Mouse (Mus musculus): Measurements from ENCODE around the gene Aldh3a1.
"Not testable (repeated sequence)": the region's sequence is repeated elsewhere in the genome, so short reads cannot be mapped to it uniquely, and the experiment has no call there.

Gene Aldh3a1

DNA sequence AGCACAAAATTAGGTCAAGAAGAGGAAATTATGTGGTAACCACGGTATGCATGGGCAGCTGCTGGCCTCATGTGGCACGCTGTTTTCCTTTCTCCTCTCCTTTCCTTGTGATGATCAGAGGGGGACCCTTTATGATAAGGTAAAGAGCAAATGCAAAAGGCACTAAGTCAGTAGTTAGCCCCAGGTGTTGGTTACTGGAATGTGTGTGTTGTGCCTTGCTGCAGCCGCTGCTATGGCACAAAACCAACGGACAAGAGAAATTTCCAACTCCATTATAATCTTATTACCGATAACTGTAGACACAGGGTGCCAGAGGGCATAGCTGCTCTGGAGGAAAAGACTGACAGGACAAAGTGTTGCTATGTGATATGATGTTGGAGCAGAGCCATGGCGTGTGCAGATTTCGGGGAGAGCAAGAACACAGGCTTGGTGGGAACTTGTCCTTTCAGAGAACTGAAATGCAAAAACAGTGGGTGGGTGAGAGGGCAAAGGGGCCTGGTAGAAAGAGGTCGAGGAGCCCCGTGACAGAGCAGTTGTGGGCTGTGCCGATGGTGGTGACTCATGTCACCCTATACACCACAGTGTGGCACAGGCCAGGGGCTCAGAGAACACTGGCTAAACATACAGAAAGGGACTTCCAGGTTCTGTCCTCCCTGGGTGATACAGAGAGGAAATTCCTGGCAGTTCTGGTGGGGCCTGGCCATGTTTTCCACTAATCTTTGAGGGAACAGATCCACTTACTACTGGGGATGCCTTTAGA is at the start of gene Aldh3a1:
Aldh3a1 (plus strand) TSS at position 51 of the 760 bp plus-strand sequence.
- in situ Hi-C loops (cut with MboI, MseI): loop anchor here in 1 of 2 experiments (25.0 kb wide), 1 partner anchor 1845 kb away; no protein-coding TSS in a partner anchor

DNA sequence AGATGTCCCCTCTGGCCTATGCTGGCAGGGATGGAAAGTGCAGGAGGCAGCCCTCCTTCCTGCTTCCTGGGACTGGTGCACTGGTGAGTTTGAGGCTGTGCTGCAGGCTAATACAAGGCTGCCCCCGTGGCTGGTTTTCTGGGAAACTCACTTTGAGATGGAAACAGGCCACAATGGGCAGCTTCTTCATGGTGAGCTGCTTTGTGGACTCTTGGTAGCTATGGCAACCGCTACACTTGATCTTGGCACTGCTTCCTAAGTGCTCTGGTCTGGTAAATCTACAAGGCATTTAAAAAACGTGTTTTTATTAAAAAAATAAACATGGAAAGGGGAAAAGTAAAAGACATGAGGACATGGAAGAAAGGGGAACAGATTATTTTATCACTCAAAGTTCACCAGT is 49.2 kb upstream of the Aldh3a1 start:
- in situ Hi-C loops (cut with MboI, MseI): loop anchor here (5.0 to 10.0 kb wide), 2 partner anchors 216 to 333 kb away; no protein-coding TSS in a partner anchor

DNA sequence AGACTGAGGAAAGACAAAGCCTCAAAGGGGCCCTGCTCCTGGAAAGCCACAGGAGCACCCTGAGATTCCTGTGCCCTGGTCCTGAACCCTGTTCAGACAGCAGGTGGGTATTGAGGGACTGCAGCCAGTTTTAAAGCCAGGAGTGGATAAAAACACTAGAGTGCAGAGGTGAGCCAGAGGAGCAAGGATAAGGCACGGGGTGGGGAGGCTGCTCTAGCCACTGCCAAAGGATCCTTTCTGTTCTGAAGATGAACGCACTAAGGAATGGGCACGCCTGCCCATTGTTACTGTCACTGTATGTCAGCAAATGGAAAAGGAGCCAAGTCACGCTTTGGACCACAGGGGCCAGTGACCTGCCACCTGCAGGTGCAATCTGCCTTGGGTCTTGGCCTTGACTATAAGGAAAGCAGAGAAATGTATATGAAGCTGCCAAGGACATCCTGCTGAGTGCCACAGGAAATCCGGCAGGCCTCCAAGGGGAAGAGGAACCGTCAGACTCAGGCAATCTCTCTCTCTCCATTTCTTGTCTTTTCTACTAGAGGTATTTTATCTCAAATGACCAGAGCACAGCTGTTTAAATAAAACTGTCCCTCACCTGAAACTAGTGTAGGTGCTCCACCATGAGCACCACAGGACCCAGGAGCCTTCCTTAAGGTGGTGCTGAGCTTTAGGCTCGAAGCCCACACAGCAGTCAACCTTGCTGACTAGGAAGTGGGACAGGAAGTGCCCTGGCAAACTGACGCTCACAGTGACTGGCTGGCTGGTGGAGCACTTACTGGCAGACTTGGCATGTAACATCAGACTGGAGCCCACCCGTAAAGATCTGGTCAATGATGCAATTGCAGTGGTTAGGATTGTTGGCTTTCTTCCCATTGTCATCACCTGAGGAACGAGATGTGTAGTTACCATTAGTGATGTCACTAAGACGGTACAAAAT is 47.3 kb upstream of the Aldh3a1 start:
- in situ Hi-C loops (cut with MboI, MseI): loop anchor here (5.0 to 10.0 kb wide), 2 partner anchors 218 to 335 kb away; no protein-coding TSS in a partner anchor

DNA sequence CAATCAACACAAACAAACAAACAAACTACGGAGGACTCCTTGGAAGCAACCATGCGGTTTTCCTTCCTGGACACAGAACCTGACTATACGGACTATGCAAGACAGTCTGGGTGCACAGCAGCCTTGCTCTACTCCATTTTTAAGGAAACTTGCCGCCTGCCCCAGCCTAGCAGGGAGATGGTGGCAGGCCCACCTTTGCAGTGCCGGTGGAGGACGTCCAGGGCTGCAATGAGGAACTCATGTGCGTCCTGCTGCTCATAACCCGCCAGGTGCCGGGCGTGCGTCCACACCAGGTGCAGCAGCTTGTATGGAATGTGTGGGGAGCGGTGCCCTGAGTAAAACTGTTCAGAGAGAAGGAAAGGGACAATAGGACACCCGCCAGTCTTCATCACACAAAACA is 46.2 kb upstream of the Aldh3a1 start:
- in situ Hi-C loops (cut with MboI, MseI): no loop called here

DNA sequence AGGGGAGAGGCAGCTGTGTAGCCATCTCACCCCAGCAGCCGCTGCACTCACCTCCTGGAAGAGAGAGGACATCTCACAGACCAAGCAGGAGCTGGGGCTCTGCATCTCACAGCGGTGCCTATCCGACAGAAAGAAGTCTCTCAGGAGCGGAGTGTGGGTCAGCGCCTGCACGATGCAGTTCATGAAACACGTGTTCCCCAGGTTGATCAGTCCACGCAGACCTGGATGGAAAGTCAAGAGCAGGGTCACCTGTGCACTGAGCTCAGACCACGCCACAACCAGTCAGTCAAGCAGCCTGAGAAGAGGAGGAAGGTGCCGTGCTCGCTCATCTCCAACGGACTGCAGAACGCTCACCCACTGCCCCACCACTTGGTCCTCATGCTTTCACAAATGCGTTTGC is 44.6 kb upstream of the Aldh3a1 start:
- in situ Hi-C loops (cut with MboI, MseI): no loop called here

DNA sequence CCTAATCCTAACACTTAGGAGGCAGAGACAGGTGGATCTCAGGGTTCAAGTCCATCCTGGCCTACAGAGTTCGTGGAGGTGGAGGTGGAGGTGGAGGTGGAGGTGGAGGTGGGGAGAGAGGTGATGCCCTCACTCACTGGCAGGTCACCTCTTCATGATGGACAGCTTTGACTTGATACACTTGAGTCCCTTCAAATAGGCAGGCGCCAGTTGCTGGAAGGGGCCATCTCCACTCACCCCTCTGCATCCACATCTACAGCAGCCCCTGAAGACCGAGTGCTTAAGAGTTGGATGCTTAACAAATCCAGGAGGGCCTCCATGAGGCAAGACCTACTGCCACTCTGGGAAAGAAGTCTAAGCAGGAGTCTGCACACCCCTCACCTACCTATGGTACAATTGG is 44.0 kb upstream of the Aldh3a1 start:
- in situ Hi-C loops (cut with MboI, MseI): no loop called here

DNA sequence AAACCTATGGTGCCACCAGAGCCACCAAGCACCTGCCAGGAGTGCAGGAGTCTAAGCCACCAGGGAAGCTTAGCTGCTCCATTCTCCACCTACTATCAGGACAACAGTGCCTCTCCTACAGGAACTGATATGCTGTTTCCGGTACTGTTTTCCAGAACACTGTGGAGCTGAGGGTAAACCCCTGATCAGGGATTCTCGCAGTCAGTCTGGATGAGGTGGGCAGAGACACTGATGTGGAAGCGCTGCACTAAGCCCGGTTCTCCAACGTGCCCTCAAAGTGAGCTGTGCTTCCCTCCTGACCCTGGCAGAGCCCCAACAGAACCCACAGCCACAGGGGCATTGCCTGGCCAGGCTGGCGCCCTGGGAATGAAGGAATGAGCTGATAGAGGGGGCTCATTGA is 43.0 kb upstream of the Aldh3a1 start:
- in situ Hi-C loops (cut with MboI, MseI): no loop called here

DNA sequence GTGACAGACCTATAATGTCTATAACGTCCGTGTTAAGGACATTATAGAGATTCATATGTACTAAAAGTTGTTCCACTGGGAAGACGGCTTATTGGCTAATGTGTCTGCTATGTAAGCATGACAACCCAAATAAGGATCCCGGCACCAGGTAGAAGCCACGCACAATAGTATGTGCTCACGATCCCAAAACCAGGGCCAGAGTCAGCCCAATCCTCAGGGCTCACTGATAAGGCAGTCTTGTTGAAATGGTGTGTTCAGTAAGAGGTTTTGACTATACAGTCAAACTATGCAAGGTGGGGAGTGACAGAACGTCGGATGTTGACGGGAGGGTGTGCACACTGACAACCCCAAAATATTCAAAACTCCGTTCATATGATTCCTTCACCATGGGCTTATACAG is 42.5 kb upstream of the Aldh3a1 start:
- in situ Hi-C loops (cut with MboI, MseI): no loop called here

DNA sequence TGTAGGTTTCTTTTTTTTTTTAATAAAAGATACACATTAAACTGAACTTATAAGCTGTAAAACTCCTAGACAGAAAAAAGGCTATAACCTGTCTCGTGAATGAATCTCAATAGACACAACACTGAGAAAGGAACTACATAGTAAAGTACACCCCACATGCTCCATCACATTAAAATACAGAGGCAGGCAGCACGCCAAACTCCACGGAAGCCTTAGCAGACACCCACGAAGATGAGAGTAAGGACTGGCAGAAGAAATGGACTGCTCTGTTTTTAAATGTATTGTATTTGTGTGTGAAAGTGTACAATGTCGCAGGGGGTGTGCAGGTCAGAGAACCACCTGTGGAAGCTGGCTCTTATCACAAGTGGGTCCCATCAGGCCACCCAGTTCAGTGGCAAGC is 37.2 kb upstream of the Aldh3a1 start:
- in situ Hi-C loops (cut with MboI, MseI): no loop called here

DNA sequence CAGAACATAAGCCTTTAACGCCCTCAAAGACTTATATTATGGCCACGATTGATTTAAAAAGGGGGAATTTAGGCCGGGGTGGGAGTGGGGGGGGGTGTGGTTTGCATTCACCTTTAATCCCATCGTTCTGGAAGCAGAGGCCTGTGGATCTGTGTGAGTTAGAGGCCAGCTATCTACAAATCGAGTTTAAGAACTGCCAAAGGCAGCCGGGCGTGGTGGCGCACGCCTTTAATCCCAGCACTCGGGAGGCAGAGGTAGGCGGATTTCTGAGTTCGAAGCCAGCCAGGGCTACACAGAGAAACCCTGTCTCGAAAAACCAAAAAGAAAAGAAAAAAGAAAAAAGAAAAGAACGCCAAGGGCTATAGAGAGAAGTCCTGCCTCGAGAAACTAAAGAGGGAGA is 33.9 kb upstream of the Aldh3a1 start:
- in situ Hi-C loops (cut with MboI, MseI): not testable (repeated sequence)

DNA sequence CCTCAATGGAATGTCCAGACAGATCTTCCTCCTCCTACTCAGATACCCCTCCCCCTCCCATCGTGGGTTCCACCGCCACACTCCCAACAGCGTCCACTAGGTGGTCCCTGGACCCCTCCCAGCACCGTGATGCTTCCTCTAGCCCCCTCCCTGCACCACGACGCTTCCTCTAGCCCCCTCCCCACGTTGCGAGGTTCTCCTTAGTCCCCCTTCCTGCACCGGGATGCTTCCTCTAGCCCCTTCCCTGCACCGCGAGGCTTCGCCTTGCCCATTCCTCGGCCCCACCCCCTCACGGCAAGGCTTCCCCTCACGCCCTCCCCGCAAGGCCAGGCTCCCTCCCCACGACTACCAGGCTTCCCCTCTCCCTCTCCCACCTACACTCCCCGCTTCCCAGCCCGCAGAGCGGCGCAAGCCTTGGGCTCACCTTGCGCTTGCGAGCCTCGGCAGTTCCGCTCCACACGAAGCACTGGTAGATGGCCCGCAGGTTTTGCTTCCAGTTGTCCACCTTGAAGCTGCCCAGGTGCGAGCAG is 33.0 kb upstream of the Aldh3a1 start:
- in situ Hi-C loops (cut with MboI, MseI): no loop called here

DNA sequence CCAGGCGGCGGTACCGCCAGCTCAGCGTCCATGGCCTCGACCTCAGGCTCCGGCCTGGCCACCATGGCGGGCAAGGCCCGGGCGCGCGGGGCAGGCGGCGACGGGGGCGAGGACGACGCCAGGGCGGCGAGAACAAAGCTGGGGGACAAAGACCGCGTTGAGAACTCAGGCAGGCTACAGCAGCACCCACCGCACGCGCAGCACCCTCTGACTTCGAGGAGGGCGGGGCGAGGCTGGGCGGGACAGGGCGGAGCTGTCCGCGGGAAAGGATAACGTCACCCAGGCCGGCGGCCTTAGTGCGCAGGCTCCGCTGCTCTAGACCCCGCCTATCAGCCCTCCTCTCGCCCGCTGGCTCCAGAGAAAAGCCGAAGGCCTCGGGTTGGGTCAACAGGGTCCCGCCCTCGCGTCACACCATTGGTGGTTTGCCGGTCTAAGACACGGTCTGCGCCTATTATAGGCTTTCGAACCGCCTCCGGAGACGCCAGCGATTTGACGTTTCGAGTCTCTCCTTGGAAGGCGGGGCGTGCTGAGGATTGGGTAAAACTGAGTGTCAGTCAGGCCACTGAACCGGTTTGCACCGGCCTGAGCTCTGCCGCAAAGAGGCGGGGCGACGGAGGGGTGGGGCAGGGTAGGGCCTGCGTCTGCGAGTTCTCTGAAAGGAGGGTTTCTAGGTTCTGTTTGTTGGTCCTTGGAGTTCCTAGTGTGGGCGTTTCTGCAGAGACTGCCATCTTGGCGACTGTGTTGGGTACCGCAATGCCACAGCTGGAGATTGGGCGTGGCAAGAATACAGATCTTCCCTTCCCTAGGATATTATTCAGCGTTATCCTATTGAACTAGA is 32.3 kb upstream of the Aldh3a1 start, which contains the start of gene Usp22:
Usp22 (minus strand) TSS at position 235 of the 838 bp plus-strand sequence.
- in situ Hi-C loops (cut with MboI, MseI): no loop called here

DNA sequence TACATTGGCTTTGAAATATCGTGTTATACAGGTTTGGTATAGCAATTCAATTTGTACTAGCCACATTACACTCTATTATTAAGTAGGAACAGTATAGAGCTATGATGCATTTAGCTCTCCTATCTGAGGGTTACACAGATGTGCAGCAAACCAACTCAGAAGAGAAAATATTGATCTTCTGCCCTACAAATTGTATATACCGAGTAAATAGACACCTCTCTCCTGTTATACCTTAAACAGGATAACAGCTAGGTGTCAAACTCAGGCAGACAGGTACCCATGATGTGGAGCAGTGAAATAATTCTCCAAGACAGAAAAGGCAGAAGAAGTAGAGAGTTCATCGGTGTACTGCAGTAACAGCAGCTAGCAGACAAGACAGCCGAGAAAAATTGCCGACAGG is 31.6 kb upstream of the Aldh3a1 start:
- in situ Hi-C loops (cut with MboI, MseI): no loop called here

DNA sequence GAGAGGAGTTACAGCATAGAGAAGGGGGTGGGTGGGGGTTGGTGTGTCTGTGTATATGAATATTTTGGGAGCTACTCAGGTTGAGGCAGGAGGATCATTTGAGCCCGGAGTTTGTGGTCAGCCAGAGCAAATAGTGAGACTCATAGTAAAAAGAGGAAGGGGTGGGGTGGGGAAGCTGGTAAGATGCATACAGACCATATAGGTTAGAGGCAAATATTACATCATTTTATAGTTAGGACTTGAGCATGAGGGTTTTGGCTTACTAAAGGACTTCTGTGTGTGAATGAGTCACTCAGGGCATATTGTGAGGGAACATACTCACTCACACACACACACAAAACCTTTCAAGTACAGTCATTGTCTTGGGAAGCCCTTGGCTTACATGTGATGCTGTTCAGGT is 31.0 kb upstream of the Aldh3a1 start:
- in situ Hi-C loops (cut with MboI, MseI): no loop called here

DNA sequence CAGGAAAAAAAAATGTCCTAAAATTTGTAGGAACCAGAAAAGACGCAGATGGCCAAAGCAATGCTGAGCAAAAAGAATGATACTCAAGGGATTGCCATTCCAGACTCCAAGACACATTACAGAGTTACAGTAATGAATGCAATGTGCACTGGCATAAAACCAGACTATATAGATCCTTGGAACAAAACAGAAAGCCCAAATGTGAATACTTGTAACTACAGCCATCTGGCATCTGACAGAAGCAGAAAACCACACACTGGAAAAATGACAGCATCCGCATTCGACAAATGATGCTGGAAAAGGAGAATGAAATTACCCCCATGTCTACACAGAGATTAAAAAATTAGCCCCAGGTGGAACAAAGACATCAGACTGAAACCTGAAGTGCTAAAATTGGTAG is 27.0 kb upstream of the Aldh3a1 start:
- in situ Hi-C loops (cut with MboI, MseI): no loop called here

DNA sequence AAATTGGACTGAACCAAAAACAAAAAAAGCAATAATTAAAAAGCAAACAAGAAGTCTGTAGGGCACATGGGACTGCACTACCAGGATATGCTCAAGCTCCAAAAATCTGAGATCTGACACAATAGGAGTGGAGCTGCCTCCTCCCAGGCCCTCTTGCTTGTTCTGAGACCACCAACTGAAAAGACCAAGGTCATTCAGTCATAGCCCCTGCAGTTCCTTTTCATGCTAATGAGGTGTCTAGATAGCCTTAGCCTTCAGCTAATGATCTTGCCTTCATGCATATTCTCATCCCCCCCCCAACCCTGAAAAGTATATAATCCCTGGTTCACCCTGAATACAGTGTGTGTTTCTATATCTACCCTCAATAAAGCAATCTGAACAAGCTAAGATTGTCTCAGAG is 25.7 kb upstream of the Aldh3a1 start:
- in situ Hi-C loops (cut with MboI, MseI): no loop called here

DNA sequence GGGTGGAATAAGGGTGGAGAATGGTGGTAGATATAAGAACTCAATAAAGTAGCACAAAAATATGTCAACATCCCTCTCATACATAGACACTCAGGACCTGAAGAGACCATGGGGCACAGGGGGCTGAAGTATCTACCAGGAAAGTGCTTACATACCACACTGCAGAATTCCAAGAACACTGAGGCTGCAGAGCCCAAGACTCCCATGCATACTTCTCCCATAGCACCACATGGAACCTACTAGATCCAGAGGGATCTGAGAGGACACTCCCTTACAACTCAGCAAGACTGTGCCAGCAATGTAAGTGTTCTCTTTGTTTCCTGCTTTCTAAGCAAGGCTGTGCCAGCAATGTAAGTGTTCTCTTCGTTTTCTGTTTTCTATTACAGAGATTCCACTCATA is 23.5 kb upstream of the Aldh3a1 start:
- in situ Hi-C loops (cut with MboI, MseI): no loop called here

DNA sequence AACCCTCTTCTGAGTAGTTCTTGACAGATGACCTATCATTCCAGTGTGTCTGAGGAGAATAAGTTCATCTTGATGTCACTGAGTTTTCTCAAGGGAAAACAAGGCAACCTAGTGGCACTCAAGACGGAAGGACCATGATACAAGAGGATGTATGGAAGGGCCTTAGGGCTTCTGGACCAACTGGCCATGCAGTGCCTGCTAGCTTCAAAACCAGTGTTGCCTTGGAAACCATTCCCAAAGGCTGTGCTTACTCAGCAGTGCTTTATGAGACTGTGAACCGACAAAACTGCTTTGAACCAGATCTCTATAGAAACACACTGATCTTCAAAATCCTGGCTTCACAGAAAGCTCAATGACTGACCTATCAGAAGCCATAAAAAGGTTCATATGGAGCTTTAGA is 16.6 kb upstream of the Aldh3a1 start:
- in situ Hi-C loops (cut with MboI, MseI): loop anchor here (5.0 kb wide), 1 partner anchor 217 kb away; no protein-coding TSS in a partner anchor

DNA sequence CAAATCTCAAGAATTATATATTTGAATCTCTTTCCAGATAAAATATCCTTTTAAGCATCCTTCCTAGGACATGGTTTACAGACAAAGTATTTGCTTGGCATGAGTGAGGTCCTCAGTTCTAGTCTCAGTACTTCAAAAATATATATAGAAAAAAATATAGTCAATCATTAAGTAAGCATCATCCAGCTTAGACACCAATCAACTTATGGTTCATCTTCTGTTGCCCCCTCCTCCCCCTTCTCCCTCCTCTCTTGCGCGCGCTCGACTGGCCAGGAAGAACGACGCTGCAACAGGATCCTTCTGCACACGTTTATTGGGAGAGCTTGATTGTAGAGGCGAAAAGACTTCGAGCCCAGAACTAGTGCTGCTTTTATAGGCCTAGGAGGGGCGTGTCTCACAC is 15.2 kb upstream of the Aldh3a1 start:
- in situ Hi-C loops (cut with MboI, MseI): loop anchor here (5.0 kb wide), 1 partner anchor 215 kb away; no protein-coding TSS in a partner anchor

DNA sequence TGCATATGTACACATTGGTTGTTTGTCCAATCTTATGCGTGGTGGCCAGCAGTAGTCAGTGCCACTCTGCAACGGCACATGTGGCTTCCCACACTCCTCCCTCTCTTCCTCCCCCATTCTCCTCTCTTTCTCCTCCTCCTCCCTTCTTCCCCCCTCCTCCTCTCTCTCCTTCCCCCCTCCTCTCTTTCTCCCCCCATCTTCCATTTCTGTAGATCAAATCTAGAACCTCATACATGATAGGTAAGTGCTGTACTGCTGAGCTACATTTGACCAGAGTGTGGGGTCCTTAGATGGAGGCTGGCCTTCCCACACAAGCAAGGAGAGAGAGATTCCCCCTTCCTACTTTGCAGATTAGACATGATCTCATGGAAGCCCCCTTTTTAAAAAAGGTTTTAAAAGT is 14.6 kb upstream of the Aldh3a1 start:
- in situ Hi-C loops (cut with MboI, MseI): loop anchor here (5.0 kb wide), 1 partner anchor 215 kb away; no protein-coding TSS in a partner anchor

DNA sequence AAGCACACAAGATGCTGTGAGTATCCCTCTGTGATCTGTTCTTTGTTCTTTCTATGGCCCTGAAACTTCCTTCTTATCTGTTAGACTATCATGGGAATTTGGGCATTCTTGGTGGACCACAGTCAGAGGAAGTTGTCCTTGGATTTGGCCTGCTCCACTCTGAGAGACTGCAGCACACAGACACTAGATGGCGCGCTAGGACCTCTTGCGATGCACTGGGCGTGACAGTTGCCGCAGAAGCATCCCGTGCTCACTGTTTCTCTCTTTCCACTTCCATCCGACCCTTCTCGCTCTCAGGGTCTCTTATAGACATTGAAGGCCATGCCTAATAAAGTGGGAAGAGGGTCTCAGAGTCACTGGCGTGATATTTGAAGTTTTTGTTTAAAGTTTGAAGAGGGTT is 13.9 kb upstream of the Aldh3a1 start:
- in situ Hi-C loops (cut with MboI, MseI): loop anchor here (5.0 kb wide), 1 partner anchor 214 kb away; no protein-coding TSS in a partner anchor
